Mouse (Mus musculus): ENCODE measurements around the gene Ferd3l. TPM values are rescaled to one million over a fixed set of nuclear protein-coding genes. Genes with fewer than 3 reads are reported as not detected.
A peak's percentile ranks its signal among the peaks of the same experiment; 100 is the strongest.

Gene Ferd3l
- polyA plus RNA-seq (2011; ENCODE audit: insufficient read depth, insufficient read length, low read depth, missing spikeins), result not detected in 2 replicates

- Histone ChIP-seq H3K4me3 (ENCODE audit: low read depth, low read length) (peak within 1 kb of the TSS; percentile 13), H3K27me3 (ENCODE audit: control insufficient read depth, insufficient read depth, low read length, poor library complexity, severe bottlenecking) (peaks cover 2% of the 10 kb centered on the region), H3K9ac (ENCODE audit: low read depth, poor library complexity, severe bottlenecking) (no peak within 1 kb of the TSS), H3K9me3 (replicated peaks; ENCODE audit: control insufficient read depth, insufficient read depth, low read length, poor library complexity, severe bottlenecking) (no peaks in the 10 kb centered on the region), H3K27ac (ENCODE audit: insufficient read depth, low read length) (no peak within 1 kb of the TSS), H3K4me1 (ENCODE audit: control insufficient read depth, insufficient read depth, low read length) (no peaks in the 10 kb centered on the region), H3K36me3 (ENCODE audit: control insufficient read depth, insufficient read depth, low read length, poor library complexity, severe bottlenecking) (no peaks in the 10 kb centered on the region)
- no peak for TF ChIP-seq POLR2A (IDR thresholded peaks at IDR 0.05; ENCODE audit: insufficient read depth, low read length)
Measured at GRCm38 (mm10) chr12:33928331-33929192, at the start of gene Ferd3l. TSS of gene Ferd3l (plus strand) at chr12:33928425.

GRCm38 (mm10) chr12:33893956-33894355 is 34.3 kb upstream of the Ferd3l start:
- no peak overlapping the region for H3K4me3 ChIP-seq (ENCODE audit: low read depth, low read length)
- no peaks in the 10 kb centered on the region for H3K9me3 ChIP-seq (replicated peaks; ENCODE audit: control insufficient read depth, insufficient read depth, low read length, poor library complexity, severe bottlenecking)
- no peaks in the 10 kb centered on the region for H3K36me3 ChIP-seq (ENCODE audit: control insufficient read depth, insufficient read depth, low read length, poor library complexity, severe bottlenecking)
- H3K27ac ChIP-seq (ENCODE audit: insufficient read depth, low read length), result no peak overlapping the region
- no peak for TF ChIP-seq CTCF (IDR thresholded peaks at IDR 0.05; ENCODE audit: low read depth, low read length)
- no peak for TF ChIP-seq POLR2A (IDR thresholded peaks at IDR 0.05; ENCODE audit: insufficient read depth, low read length)
- no peak for TF ChIP-seq EP300 (IDR thresholded peaks at IDR 0.05; ENCODE audit: insufficient read depth, low read depth, low read length)
- H3K9ac ChIP-seq (ENCODE audit: low read depth, poor library complexity, severe bottlenecking), result no peak overlapping the region
- H3K27me3 ChIP-seq (ENCODE audit: control insufficient read depth, insufficient read depth, low read length, poor library complexity, severe bottlenecking), result no peaks in the 10 kb centered on the region
- no peaks in the 10 kb centered on the region for H3K4me1 ChIP-seq (ENCODE audit: control insufficient read depth, insufficient read depth, low read length)

DNA sequence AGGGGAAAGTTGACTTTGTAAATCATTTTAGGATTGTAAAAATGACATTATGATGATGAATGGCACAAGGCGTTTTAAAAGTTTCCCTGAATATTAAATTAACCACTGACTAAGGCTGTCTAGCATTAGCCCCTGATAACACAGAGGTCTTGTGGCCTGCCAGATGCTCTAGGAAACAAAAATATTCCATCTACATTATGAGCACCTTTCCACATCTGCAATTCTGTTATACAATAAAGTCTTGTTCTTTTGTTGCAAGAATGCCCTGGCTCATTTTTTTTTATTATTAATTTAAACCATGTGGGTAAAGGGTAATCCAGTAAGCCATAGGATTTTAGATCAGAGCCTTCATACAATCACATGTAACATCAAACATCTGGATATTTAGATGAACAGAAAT is 33.6 kb upstream of the Ferd3l start:
- Histone ChIP-seq H3K9me3 (replicated peaks; ENCODE audit: control insufficient read depth, insufficient read depth, low read length, poor library complexity, severe bottlenecking) (no peaks in the 10 kb centered on the region), H3K36me3 (ENCODE audit: control insufficient read depth, insufficient read depth, low read length, poor library complexity, severe bottlenecking) (no peaks in the 10 kb centered on the region), H3K27ac (ENCODE audit: insufficient read depth, low read length) (no peak overlapping the region), H3K9ac (ENCODE audit: low read depth, poor library complexity, severe bottlenecking) (no peak overlapping the region), H3K4me1 (ENCODE audit: control insufficient read depth, insufficient read depth, low read length) (no peaks in the 10 kb centered on the region), H3K27me3 (ENCODE audit: control insufficient read depth, insufficient read depth, low read length, poor library complexity, severe bottlenecking) (no peaks in the 10 kb centered on the region), H3K4me3 (ENCODE audit: low read depth, low read length) (no peak overlapping the region)
- TF ChIP-seq EP300 (IDR thresholded peaks at IDR 0.05; ENCODE audit: insufficient read depth, low read depth, low read length) (no peak), POLR2A (IDR thresholded peaks at IDR 0.05; ENCODE audit: insufficient read depth, low read length) (no peak), CTCF (IDR thresholded peaks at IDR 0.05; ENCODE audit: low read depth, low read length) (no peak)

DNA sequence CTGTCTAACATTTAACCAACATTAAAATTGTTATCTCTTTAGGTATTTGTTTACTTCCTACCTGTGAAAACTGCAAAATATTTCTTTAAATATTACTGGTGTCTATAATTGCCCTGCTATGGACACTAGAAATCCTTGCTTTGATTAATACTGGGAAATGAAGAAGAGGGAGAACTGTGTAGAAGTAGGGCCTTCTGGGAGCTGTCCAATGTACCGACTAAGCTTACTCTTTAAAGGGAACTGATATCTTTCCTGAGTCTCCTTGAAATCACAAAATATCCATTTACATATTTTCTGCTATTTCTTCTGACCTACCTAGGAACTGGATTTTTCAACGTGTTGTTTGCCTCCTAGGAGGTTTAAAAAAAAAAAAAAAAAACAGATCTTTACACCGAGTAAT is 1.5 kb upstream of the Ferd3l start:
- H3K36me3 ChIP-seq (ENCODE audit: control insufficient read depth, insufficient read depth, low read length, poor library complexity, severe bottlenecking), result no peaks in the 10 kb centered on the region
- H3K9me3 ChIP-seq (replicated peaks; ENCODE audit: control insufficient read depth, insufficient read depth, low read length, poor library complexity, severe bottlenecking), result no peaks in the 10 kb centered on the region
- TF ChIP-seq CTCF (IDR thresholded peaks at IDR 0.05; ENCODE audit: low read depth, low read length), result no peak
- no peak for TF ChIP-seq POLR2A (IDR thresholded peaks at IDR 0.05; ENCODE audit: insufficient read depth, low read length)
- TF ChIP-seq EP300 (IDR thresholded peaks at IDR 0.05; ENCODE audit: insufficient read depth, low read depth, low read length), result no peak
- H3K9ac ChIP-seq (ENCODE audit: low read depth, poor library complexity, severe bottlenecking), result no peak overlapping the region
- no peak overlapping the region for H3K27ac ChIP-seq (ENCODE audit: insufficient read depth, low read length)
- H3K4me3 ChIP-seq (ENCODE audit: low read depth, low read length), result no peak overlapping the region
- H3K27me3 ChIP-seq (ENCODE audit: control insufficient read depth, insufficient read depth, low read length, poor library complexity, severe bottlenecking), result peaks cover 2% of the 10 kb centered on the region
- no peaks in the 10 kb centered on the region for H3K4me1 ChIP-seq (ENCODE audit: control insufficient read depth, insufficient read depth, low read length)

GRCm38 (mm10) chr12:33927334-33928098 is 709 bp upstream of the Ferd3l start:
- Histone ChIP-seq H3K27me3 (ENCODE audit: control insufficient read depth, insufficient read depth, low read length, poor library complexity, severe bottlenecking) (peaks cover 2% of the 10 kb centered on the region), H3K9me3 (replicated peaks; ENCODE audit: control insufficient read depth, insufficient read depth, low read length, poor library complexity, severe bottlenecking) (no peaks in the 10 kb centered on the region), H3K27ac (ENCODE audit: insufficient read depth, low read length) (no peak overlapping the region), H3K36me3 (ENCODE audit: control insufficient read depth, insufficient read depth, low read length, poor library complexity, severe bottlenecking) (no peaks in the 10 kb centered on the region), H3K9ac (ENCODE audit: low read depth, poor library complexity, severe bottlenecking) (no peak overlapping the region), H3K4me3 (ENCODE audit: low read depth, low read length) (no peak overlapping the region), H3K4me1 (ENCODE audit: control insufficient read depth, insufficient read depth, low read length) (no peaks in the 10 kb centered on the region)
- no peak for TF ChIP-seq POLR2A (IDR thresholded peaks at IDR 0.05; ENCODE audit: insufficient read depth, low read length)
- no peak for TF ChIP-seq CTCF (IDR thresholded peaks at IDR 0.05; ENCODE audit: low read depth, low read length)

- H3K4me3 ChIP-seq (ENCODE audit: low read depth, low read length), result no peak overlapping the region
- H3K36me3 ChIP-seq (ENCODE audit: control insufficient read depth, insufficient read depth, low read length, poor library complexity, severe bottlenecking), result no peaks in the 10 kb centered on the region
- TF ChIP-seq POLR2A (IDR thresholded peaks at IDR 0.05; ENCODE audit: insufficient read depth, low read length) (no peak), EP300 (IDR thresholded peaks at IDR 0.05; ENCODE audit: insufficient read depth, low read depth, low read length) (no peak), CTCF (IDR thresholded peaks at IDR 0.05; ENCODE audit: low read depth, low read length) (no peak)
- H3K4me1 ChIP-seq (ENCODE audit: control insufficient read depth, insufficient read depth, low read length), result no peaks in the 10 kb centered on the region
- H3K9me3 ChIP-seq (replicated peaks; ENCODE audit: control insufficient read depth, insufficient read depth, low read length, poor library complexity, severe bottlenecking), result no peaks in the 10 kb centered on the region
- peaks cover 21% of the 10 kb centered on the region for H3K27me3 ChIP-seq (ENCODE audit: control insufficient read depth, insufficient read depth, low read length, poor library complexity, severe bottlenecking)
- no peak overlapping the region for H3K9ac ChIP-seq (ENCODE audit: low read depth, poor library complexity, severe bottlenecking)
- no peak overlapping the region for H3K27ac ChIP-seq (ENCODE audit: insufficient read depth, low read length)
Measured at GRCm38 (mm10) chr12:33952843-33953242, 24.6 kb downstream of the Ferd3l start.
